Mouse (Mus musculus) heart, embryonic 12.5 days (tissue): ENCODE data around the gene Ubap1l. TPM values are rescaled to one million over a fixed set of nuclear protein-coding genes. Genes with fewer than 3 reads are reported as not detected.

Experiments
- ATAC-seq: fragments of 200-750 bp; cut with Nextera tagmentation; 2 replicates; pipeline ENCODE4 v1.8.0; 2017; ENCODE audit warnings: moderate TSS enrichment, moderate library complexity; ENCODE audit not compliant: insufficient number of reproducible peaks, low FRiP score
- H3K27ac ChIP-seq: fragments of 300-500 bp; sonication (generic); 2 replicates; pipeline ENCODE4 v1.5.1; 2016; ENCODE audit warnings: mild to moderate bottlenecking, moderate library complexity; ENCODE audit not compliant: poor library complexity, severe bottlenecking
- H3K27me3 ChIP-seq: fragments of 300-500 bp; sonication (generic); replicated peaks from 2 replicates; pipeline ENCODE4 v1.6.1; 2016; ENCODE audit warnings: mild to moderate bottlenecking, moderate library complexity
- H3K36me3 ChIP-seq: fragments of 300-500 bp; sonication (generic); 2 replicates; pipeline ENCODE4 v1.6.1; 2016; ENCODE audit warnings: mild to moderate bottlenecking, moderate library complexity
- H3K4me1 ChIP-seq: fragments of 300-500 bp; sonication (generic); replicated peaks from 2 replicates; pipeline ENCODE4 v1.6.1; 2016; ENCODE audit warnings: mild to moderate bottlenecking
- H3K4me2 ChIP-seq: fragments of 300-500 bp; sonication (generic); 2 replicates; pipeline ENCODE4 v1.6.1; 2016; ENCODE audit warnings: mild to moderate bottlenecking, moderate library complexity
- H3K4me3 ChIP-seq: fragments of 300-500 bp; sonication (generic); 2 replicates; pipeline ENCODE4 v1.5.1; 2016; ENCODE audit warnings: mild to moderate bottlenecking
- H3K9ac ChIP-seq: fragments of 300-500 bp; sonication (generic); 2 replicates; pipeline ENCODE4 v1.6.1; 2016; ENCODE audit warnings: mild to moderate bottlenecking, moderate library complexity
- H3K9me3 ChIP-seq: fragments of 300-500 bp; sonication (generic); replicated peaks from 2 replicates; pipeline ENCODE4 v1.6.1; 2016; ENCODE audit warnings: mild to moderate bottlenecking, moderate library complexity
- WGBS: fragments of 180-500 bp; shearing (Covaris S2); methylation state at CpG from one replicate; pipeline ENCODE4 v1.1.7; 2016; 5-methylcytosine and 5-hydroxymethylcytosine counted together
- polyA plus RNA-seq: library from polyadenylated mRNA; unstranded; fragments of >200 nt; fragmentation: Nextera tagmentation; extraction: Ambion mirVana; gene quantifications from 2 replicates; pipeline ENCODE4 v1.2.1, GENCODE M21; 2016

The Ubap1l gene
- polyA plus RNA-seq, 1 experiment from 2014 or later, result 0.11 TPM

DNA sequence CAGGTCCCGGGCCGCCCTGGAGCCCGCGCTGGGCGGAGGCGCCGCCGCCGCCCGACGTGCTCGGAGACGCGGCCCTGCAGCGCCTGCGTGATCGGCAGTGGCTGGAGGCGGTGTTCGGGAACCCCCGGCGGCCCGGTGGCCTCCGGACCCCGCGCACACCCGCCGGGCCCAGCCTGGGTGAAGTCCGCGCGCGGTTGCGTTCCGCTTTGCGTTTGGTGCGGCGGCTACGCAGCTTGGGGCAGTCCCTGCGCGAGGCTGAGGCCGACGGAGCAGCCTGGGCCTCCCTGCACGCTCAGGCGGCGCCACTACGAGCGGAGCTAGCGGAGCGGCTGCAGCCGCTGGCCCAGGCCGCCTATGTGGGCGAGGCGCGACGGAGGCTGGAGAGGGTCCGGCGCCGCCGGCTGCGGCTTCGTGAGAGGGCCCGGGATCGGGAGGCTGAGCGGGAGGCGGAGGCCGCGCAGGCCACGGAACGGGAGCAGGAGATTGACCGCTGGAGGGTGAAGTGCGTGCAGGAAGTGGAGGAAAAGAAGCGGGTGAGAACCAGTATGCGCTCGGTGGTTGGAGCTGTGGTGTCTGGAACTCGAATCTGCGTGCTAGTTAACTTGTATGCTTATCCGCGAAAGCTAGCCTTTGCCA is 14.2 kb upstream of the Ubap1l start:
- H3K27ac ChIP-seq, result peak overlapping the region; percentile 97
- H3K9me3 ChIP-seq, result peaks cover 7% of the 10 kb centered on the region; the same call in 1 of the 2 replicates
- no peaks in the 10 kb centered on the region for H3K27me3 ChIP-seq
- H3K4me3 ChIP-seq, result peak overlapping the region; percentile 95
- H3K4me2 ChIP-seq, result peak overlapping the region; percentile 85
- H3K9ac ChIP-seq, result peak overlapping the region; percentile 94
- peak; percentile 82 for ATAC-seq
- peaks cover 19% of the 10 kb centered on the region for H3K4me1 ChIP-seq
- no peaks in the 10 kb centered on the region for H3K36me3 ChIP-seq
- 2% methylated on average over 77 of the region's 77 CpGs for WGBS

DNA sequence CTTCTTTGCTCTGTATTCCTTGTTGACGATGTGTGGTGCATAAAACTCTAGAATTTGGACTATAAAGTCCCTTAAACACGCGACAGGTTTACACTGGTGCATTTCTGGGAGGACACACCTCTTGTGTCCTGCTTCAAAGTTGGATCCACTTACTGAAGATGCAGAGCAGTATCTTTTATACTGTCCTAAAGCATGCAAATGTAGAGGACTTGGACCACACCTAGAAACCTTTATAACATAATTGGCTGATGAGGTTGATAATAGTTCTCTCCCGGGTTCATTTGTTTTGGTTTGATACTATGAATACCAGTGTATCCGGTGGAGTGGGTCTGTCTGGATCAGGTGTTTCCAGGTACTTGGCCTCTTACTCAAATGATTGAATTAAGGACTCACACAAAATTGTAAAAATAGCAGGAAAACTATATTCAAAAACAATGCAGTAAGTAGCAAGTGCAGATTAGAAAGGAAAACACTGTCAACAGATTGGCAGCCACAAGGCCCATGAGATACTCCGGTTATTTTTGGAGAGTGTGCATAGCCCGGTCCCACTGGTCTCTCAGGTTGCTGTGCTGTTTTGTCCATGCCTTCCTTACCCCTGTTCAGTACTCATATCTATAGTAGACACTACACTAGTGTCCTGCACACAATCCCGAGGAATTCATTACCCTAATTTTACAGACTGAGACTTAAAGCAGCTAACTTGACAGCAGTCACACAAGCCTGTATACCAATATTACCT is 13.6 kb upstream of the Ubap1l start:
- peak overlapping the region; percentile 85 for H3K4me2 ChIP-seq
- H3K27ac ChIP-seq, result peak overlapping the region; percentile 97; the same call in 1 of the 2 replicates
- H3K4me1 ChIP-seq, result peaks cover 19% of the 10 kb centered on the region
- H3K4me3 ChIP-seq, result peak overlapping the region; percentile 95
- no peak for ATAC-seq
- H3K9me3 ChIP-seq, result peaks cover 7% of the 10 kb centered on the region; the same call in 1 of the 2 replicates
- peak overlapping the region; percentile 94 for H3K9ac ChIP-seq
- H3K27me3 ChIP-seq, result no peaks in the 10 kb centered on the region
- H3K36me3 ChIP-seq, result no peaks in the 10 kb centered on the region
- 28% methylated on average over 8 of the region's 8 CpGs for WGBS

DNA sequence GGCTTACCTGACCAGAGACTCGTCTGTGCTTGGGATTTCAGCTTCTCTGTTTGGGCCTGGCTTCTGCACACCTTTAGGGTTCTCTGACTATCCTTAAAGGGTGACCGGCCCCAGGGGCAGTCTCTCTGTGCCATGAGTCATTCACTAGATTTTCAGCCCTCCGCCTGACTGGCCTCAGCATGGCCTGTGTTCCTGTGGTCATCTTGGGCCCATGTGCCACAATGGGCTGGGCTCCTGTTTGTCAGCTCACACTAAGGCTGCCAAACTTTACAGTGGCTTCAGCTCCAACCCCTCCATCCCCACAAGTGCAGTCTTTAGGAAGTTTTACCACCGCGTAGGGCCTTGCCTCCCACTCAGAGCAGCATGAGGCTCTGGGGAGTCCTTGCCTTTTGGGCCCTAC is 7.6 kb upstream of the Ubap1l start:
- H3K9ac ChIP-seq, result no peak overlapping the region

DNA sequence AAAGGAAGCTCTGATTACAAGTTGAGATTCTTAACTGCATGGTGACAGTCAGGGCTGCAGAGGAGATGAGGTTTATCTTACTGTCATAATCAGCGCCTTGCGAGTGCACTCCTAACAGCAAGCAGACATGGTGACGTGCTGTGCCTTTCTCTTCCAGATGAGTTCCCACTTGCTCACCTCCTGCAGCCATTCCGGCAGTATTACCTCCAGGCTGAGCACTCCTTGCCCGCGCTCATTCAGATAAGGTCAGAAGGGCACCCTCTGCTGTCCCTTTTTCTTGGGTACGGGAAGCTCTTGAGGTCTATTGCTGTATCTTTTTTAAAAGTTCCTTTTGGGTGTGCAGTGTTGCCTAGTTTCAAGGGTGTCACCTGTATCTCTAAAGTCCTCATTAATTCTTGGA is 4.3 kb upstream of the Ubap1l start:
- H3K27ac ChIP-seq, result no peak overlapping the region
- H3K36me3 ChIP-seq, result peaks cover 64% of the 10 kb centered on the region
- ATAC-seq, result no peak
- H3K4me2 ChIP-seq, result no peak overlapping the region
- H3K9ac ChIP-seq, result no peak overlapping the region
- H3K27me3 ChIP-seq, result no peaks in the 10 kb centered on the region
- peaks cover 8% of the 10 kb centered on the region for H3K4me1 ChIP-seq
- H3K4me3 ChIP-seq, result no peak overlapping the region
- WGBS, result 80% methylated on average over 7 of the region's 7 CpGs
- H3K9me3 ChIP-seq, result no peaks in the 10 kb centered on the region

More for the DNA sequence above, 7.6 kb upstream of the Ubap1l start:
- no peaks in the 10 kb centered on the region for H3K27me3 ChIP-seq
- no peak for ATAC-seq
- no peak overlapping the region for H3K4me2 ChIP-seq
- H3K4me1 ChIP-seq, result peaks cover 9% of the 10 kb centered on the region
- H3K27ac ChIP-seq, result no peak overlapping the region
- peaks cover 37% of the 10 kb centered on the region for H3K36me3 ChIP-seq
- no peaks in the 10 kb centered on the region for H3K9me3 ChIP-seq
- H3K4me3 ChIP-seq, result no peak overlapping the region
- 87% methylated on average over 5 of the region's 5 CpGs for whole genome bisulfite sequencing

DNA sequence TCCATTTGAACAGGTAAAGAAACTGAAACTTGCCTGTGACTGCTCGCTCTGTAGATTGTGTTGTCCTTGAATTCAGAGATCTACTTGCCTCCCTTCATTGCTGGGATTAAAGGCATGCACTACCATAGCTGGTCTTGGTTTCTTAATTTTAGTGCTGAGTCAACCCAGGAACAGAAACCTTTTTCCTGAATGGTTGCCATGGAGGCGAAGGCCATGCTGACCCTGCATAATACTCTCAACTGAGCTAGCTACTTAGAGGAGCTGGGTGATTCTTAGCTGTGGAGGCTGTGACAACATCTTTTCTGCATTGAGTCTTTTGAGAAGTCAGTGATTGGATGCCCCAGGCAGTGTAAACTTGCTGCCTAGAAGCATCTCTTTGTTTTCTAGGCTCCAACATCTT is 3.9 kb upstream of the Ubap1l start:
- Histone ChIP-seq H3K9me3 (no peaks in the 10 kb centered on the region), H3K27me3 (no peaks in the 10 kb centered on the region), H3K9ac (no peak overlapping the region), H3K4me3 (no peak overlapping the region), H3K4me2 (no peak overlapping the region), H3K36me3 (peaks cover 67% of the 10 kb centered on the region), H3K27ac (no peak overlapping the region), H3K4me1 (peaks cover 8% of the 10 kb centered on the region)
- WGBS, result 93% methylated on average over 2 of the region's 2 CpGs
- no peak for ATAC-seq

DNA sequence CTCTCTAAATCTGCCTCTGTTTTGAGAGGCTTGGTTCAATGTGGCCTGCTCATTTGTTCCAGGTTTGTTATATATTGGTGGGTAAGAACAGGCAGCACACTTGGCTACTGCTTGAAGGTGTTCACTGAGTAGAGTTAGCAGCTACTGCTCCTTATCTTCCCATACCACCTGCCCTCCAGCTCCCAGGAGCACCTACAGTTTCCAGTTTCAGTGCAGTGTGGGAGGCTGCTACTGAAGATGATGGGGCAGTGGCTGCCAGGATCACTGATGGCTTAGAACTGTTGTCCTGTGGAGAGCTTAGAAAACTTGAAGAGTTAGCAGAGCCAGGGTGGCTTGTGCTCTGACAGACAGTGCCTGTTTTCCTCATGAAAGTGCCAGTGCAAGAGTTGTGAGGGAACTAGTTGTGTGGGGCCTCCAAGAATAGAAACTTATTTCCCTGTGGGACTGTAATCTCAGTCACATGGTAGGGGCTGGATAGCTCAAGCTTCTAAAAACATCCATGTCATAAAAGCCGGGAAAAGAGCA is 1.8 kb upstream of the Ubap1l start:
- 0 out of 2 replicates have a peak overlapping the region, but pooled peaks have one; percentile 33 for H3K9ac ChIP-seq
- 54% methylated on average over 1 of the region's 1 CpGs for WGBS
- no peak for ATAC-seq
- no peaks in the 10 kb centered on the region for H3K27me3 ChIP-seq
- peaks cover 16% of the 10 kb centered on the region for H3K4me1 ChIP-seq
- peak overlapping the region; percentile 74 for H3K27ac ChIP-seq
- no peaks in the 10 kb centered on the region for H3K9me3 ChIP-seq
- peaks cover 67% of the 10 kb centered on the region for H3K36me3 ChIP-seq
- H3K4me3 ChIP-seq, result no peak overlapping the region
- H3K4me2 ChIP-seq, result no peak overlapping the region

DNA sequence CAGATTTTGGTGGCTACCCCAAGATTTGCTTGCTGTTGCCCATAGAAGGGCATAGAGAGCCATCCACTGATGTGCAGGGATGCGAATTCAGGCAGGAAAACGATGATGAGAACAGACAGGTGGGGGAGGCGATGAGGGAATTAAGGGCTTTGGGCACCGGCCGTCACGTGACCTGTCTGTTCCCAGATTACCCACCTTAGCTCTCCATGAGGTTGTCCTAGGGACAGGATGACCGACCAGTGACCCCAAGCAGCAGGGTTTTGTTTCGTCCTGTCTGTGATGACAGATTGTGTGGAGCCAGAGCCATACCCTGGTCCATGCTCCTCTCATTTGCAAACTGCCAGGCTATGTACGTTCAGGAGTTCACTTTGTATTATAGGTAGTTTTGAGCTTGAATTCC is 2.8 kb downstream of the Ubap1l start:
- Histone ChIP-seq H3K36me3 (peaks cover 41% of the 10 kb centered on the region), H3K27ac (0 out of 2 replicates have a peak overlapping the region, but pooled peaks have one; percentile 12), H3K9me3 (no peaks in the 10 kb centered on the region), H3K4me3 (no peak overlapping the region), H3K27me3 (no peaks in the 10 kb centered on the region), H3K4me1 (peaks cover 18% of the 10 kb centered on the region), H3K4me2 (peak overlapping the region; percentile 15; the same call in 1 of the 2 replicates), H3K9ac (no peak overlapping the region)
- no peak for ATAC-seq
- WGBS, result 50% methylated on average over 9 of the region's 9 CpGs

DNA sequence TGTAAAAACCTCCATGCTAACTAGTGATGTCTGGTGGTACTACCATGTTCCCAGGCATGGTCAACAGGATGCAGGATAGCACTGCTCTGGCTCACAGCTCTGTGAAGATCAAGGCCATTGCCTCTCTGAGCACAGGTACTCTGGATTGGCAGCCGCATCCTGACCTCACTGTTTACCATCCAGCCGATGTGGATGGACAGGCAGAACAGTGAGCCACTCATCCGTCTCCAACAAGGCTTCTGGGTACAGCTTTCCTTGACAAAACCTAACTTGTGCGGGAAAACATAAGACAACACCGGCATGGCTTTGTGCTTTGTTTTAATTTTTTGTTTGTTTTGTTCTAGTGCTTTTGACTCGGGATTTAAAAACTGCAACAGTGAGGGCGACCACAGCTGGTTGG is 4.9 kb downstream of the Ubap1l start:
- Histone ChIP-seq H3K27ac (no peak overlapping the region), H3K4me2 (no peak overlapping the region)
- whole genome bisulfite sequencing, result 88% methylated on average over 7 of the region's 7 CpGs

DNA sequence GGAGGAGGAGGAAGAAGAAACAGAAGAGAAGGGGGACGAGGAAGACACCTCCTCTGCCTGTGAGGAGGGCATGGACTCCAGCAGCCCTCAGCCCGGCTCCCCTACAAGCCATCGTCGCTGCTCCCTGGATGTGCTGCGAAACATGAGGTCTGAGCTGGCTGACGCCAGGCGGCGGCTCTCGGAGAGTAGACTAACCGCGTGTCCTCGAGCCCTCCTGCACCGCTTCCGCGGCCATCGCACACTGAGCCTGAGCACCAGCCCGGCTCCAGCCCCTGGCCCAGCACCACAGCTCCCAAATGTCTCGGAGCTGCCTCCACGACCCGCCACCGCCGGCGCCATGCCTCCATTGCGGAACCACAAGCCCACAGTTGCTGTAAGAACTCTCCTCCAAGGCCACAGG is 10.9 kb downstream of the Ubap1l start:
- no peak for ATAC-seq
- 79% methylated on average over 24 of the region's 24 CpGs for WGBS
- Histone ChIP-seq H3K9ac (no peak overlapping the region), H3K27ac (no peak overlapping the region), H3K36me3 (peaks cover 8% of the 10 kb centered on the region), H3K27me3 (no peaks in the 10 kb centered on the region), H3K9me3 (no peaks in the 10 kb centered on the region), H3K4me2 (no peak overlapping the region), H3K4me1 (peaks cover 6% of the 10 kb centered on the region; the same call in 1 of the 2 replicates), H3K4me3 (no peak overlapping the region)

More for the DNA sequence above, 4.9 kb downstream of the Ubap1l start:
- H3K36me3 ChIP-seq, result peaks cover 25% of the 10 kb centered on the region
- no peak overlapping the region for H3K4me3 ChIP-seq
- no peaks in the 10 kb centered on the region for H3K27me3 ChIP-seq
- no peaks in the 10 kb centered on the region for H3K9me3 ChIP-seq
- ATAC-seq, result no peak
- H3K4me1 ChIP-seq, result peaks cover 13% of the 10 kb centered on the region
- H3K9ac ChIP-seq, result no peak overlapping the region

DNA sequence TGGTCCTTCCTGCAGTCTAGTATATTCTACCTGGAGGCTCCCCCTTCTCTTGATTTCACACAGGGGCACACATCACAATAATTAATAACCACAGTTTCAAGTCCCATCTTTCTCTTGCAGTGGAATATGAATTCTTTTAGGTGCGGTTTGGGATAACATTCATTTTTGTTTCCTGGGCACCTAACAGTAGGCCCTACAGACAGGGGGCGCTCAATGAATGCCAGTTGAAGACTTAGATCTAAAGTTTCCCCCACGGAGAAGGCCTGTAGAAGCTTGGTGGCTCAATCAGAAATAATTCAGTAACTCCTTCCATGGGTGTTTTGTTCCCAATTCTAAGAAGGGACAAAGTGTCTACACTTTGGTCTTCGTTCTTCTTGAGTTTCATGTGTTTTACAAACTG is 11.6 kb downstream of the Ubap1l start:
- no peak overlapping the region for H3K9ac ChIP-seq
- WGBS, result 69% methylated on average over 4 of the region's 4 CpGs

DNA sequence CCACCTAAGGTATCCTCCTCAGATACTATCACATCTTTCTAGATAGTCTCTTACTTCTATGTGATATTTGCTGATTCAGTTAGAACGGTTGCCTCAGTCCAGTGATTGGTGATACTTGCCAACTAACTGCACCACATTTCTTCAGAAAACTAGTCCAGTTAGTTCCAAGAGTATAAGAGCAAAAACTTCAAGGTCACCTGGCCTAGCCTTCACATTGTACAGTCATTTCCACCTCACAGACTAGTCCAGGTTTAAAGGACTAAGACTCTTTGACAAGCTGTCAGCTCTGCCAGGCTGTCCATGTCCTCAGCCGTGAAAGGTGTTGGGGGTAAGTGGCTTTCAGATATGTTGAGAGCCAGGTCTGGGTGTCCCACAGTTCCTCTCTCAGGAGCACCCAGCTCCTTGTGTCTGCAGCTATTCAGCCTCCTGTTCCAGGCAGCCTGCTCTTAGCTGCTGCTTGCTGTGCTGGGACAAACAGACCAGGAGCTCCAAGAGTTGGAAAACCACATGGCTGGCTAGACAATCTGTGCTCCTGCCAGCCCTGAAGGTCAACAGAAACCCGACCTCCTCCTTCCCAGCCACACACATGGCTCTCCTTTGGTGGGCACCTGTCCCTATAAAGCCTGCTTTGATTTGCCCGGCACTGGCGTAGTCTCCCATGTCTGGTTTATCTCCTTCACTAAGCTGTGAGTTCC is 13.8 kb downstream of the Ubap1l start:
- Histone ChIP-seq H3K4me3 (no peak overlapping the region), H3K27me3 (no peaks in the 10 kb centered on the region), H3K4me1 (peaks cover 6% of the 10 kb centered on the region; the same call in 1 of the 2 replicates), H3K4me2 (no peak overlapping the region), H3K27ac (no peak overlapping the region), H3K9ac (no peak overlapping the region), H3K36me3 (peaks cover 19% of the 10 kb centered on the region), H3K9me3 (no peaks in the 10 kb centered on the region)
- ATAC-seq, result no peak
- WGBS, result 60% methylated on average over 5 of the region's 5 CpGs

More for the DNA sequence above, 11.6 kb downstream of the Ubap1l start:
- no peak for ATAC-seq
- H3K4me2 ChIP-seq, result no peak overlapping the region
- H3K27me3 ChIP-seq, result no peaks in the 10 kb centered on the region
- peaks cover 15% of the 10 kb centered on the region for H3K36me3 ChIP-seq
- H3K4me1 ChIP-seq, result peaks cover 6% of the 10 kb centered on the region; the same call in 1 of the 2 replicates
- no peak overlapping the region for H3K27ac ChIP-seq
- H3K9me3 ChIP-seq, result no peaks in the 10 kb centered on the region
- no peak overlapping the region for H3K4me3 ChIP-seq
